Mouse (Mus musculus) liver, adult 2 months (tissue): ENCODE results near the gene Dhcr24.

Source experiments
- CTCF ChIP-seq: fragments of 200-500 bp; IDR thresholded peaks from 2 replicates; pipeline ENCODE4 v1.5.1; 2011; ENCODE audit warnings: low read depth, low read length, control low read depth
- POLR2A ChIP-seq: fragments of 200-500 bp; IDR thresholded peaks from 2 replicates; pipeline ENCODE4 v1.6.1; 2011; ENCODE audit warnings: low read length, control low read depth; ENCODE audit not compliant: insufficient read depth; ENCODE audit errors: extremely low read depth

GRCm38 (mm10) chr4:106596200-106596599 lies 35.4 kb downstream of the Dhcr24 start:
- TF ChIP-seq CTCF, result peak; percentile 52; the same call in 1 of the 2 replicates
- TF ChIP-seq POLR2A, result no peak
